In genomic region chr17:35167794-35168193, GRCm38 (mm10) we compare ENCODE assay signal across 21 mouse cellular contexts. TPM values are rescaled to one million over a fixed set of nuclear protein-coding genes. Genes with fewer than 3 reads are reported as not detected.
"Had no signal": no experiment of that assay in that cellular context is flagged by ENCODE, and none has a peak within 500 bp of the region (broad histone marks: within the 10 kb centered on the region; RNA-seq: fewer than 3 reads in every experiment).

No protein-coding gene starts in this region.

- H3K9ac ChIP-seq: limb, embryonic 13.5 days; liver, embryonic 12.5 days; liver, embryonic 15.5 days; lung, embryonic 15.5 days; neural tube, embryonic 12.5 days; neural tube, embryonic 15.5 days had no signal

- ATAC-seq: liver, embryonic 12.5 days had no signal

- H3K27me3 ChIP-seq: limb, embryonic 13.5 days; liver, embryonic 12.5 days; liver, embryonic 15.5 days; lung, embryonic 15.5 days; megakaryocyte, embryonic 14.5 days; neural tube, embryonic 12.5 days; neural tube, embryonic 15.5 days had no signal

- H3K4me2 ChIP-seq: limb, embryonic 13.5 days; liver, embryonic 12.5 days; liver, embryonic 15.5 days; lung, embryonic 15.5 days; midbrain, embryonic 11.5 days; neural tube, embryonic 12.5 days; neural tube, embryonic 15.5 days had no signal

- H3K27ac ChIP-seq: limb, embryonic 10.5 days; limb, embryonic 13.5 days; liver, embryonic 12.5 days; liver, embryonic 15.5 days; lung, embryonic 15.5 days; neural tube, embryonic 12.5 days; neural tube, embryonic 15.5 days had no signal

- H3K4me3 ChIP-seq: limb, embryonic 10.5 days; limb, embryonic 13.5 days; liver, embryonic 12.5 days; liver, embryonic 15.5 days; lung, embryonic 15.5 days; megakaryocyte, embryonic 14.5 days; neural tube, embryonic 12.5 days; neural tube, embryonic 15.5 days had no signal

- DNase-seq: kidney, adult 18-20 months; kidney, adult 9 months; kidney, postnatal 14 days; kidney, postnatal 4 days; layer of hippocampus, postnatal 36 days; liver; lung, adult 18-20 months; lung, postnatal 10 days; lung, postnatal 36 days; midbrain, embryonic 14.5 days; thymus, adult 18-20 months; thymus, postnatal 36 days had no signal

- H3K9me3 ChIP-seq: limb, embryonic 10.5 days; limb, embryonic 13.5 days; liver, embryonic 12.5 days; liver, embryonic 15.5 days; lung, embryonic 15.5 days; megakaryocyte, embryonic 14.5 days; neural tube, embryonic 12.5 days; neural tube, embryonic 15.5 days had no signal

- H3K36me3 ChIP-seq: lung, embryonic 15.5 days; neural tube, embryonic 12.5 days; neural tube, embryonic 15.5 days had no signal

RNA-seq across cellular contexts. Expression of gene Ltb, which starts 26.4 kb away (rescaled TPM):
- polyA plus RNA-seq: midbrain, embryonic 11.5 days had no signal
